Mouse (Mus musculus): ENCODE measurements around the gene Ssh1. TPM values are rescaled to one million over a fixed set of nuclear protein-coding genes. Genes with fewer than 3 reads are reported as not detected.

The Ssh1 gene
- polyA plus RNA-seq, 1 experiment from 2014 or later, result 19.9 TPM

GRCm38 (mm10) chr5:113937650-113938049 lies 56.0 kb downstream of the Ssh1 start:
- no peak overlapping the region for H3K4me3 ChIP-seq (replicated peaks)
- H3K9ac ChIP-seq, result no peak overlapping the region
- ATAC-seq (ENCODE audit: low FRiP score), result peak; percentile 81
- no peaks in the 10 kb centered on the region for H3K9me3 ChIP-seq
- H3K4me1 ChIP-seq, result peaks cover 18% of the 10 kb centered on the region
- H3K27me3 ChIP-seq, result no peaks in the 10 kb centered on the region
- H3K36me3 ChIP-seq (replicated peaks), result peaks cover 38% of the 10 kb centered on the region
- H3K4me2 ChIP-seq, result no peak overlapping the region
- WGBS, result 40% methylated on average over 7 of the region's 7 CpGs
- peak overlapping the region; percentile 75; the same call in 1 of the 2 replicates for H3K27ac ChIP-seq

DNA sequence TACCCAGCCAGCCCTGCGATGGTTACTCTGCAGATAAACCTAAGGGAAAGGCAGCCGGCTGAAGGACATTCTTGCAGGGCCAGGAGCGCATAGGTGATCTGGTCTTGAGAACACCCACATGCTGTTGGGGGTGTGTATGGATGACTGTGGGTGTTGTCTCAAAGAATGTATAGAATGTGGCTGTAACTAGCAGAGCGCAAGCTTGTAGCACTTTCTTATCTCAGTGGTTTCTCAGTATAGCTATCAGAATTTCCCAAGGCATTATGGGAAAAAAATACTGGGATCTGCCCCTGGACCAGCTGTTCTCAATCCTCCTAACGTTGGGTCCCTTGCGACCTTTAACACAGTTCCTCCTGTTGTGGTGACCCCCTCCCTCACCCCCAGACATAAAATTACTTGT lies 59.8 kb downstream of the Ssh1 start:
- 80% methylated on average over 6 of the region's 6 CpGs for WGBS
- H3K4me1 ChIP-seq, result peaks cover 32% of the 10 kb centered on the region

GRCm38 (mm10) chr5:113933480-113933879 lies 60.2 kb downstream of the Ssh1 start:
- no peaks in the 10 kb centered on the region for H3K9me3 ChIP-seq
- no peaks in the 10 kb centered on the region for H3K27me3 ChIP-seq
- peaks cover 28% of the 10 kb centered on the region for H3K4me1 ChIP-seq
- no peak overlapping the region for H3K9ac ChIP-seq
- H3K4me2 ChIP-seq, result no peak overlapping the region
- peaks cover 3% of the 10 kb centered on the region; the same call in 1 of the 2 replicates for H3K36me3 ChIP-seq (replicated peaks)
- no peak for ATAC-seq (ENCODE audit: low FRiP score)
- H3K27ac ChIP-seq, result no peak overlapping the region
- whole genome bisulfite sequencing, result 77% methylated on average over 4 of the region's 4 CpGs
- H3K4me3 ChIP-seq (replicated peaks), result no peak overlapping the region

More for the DNA sequence above, 59.8 kb downstream of the Ssh1 start:
- no peak overlapping the region for H3K4me3 ChIP-seq (replicated peaks)
- H3K4me2 ChIP-seq, result no peak overlapping the region
- H3K27ac ChIP-seq, result no peak overlapping the region
- no peak for ATAC-seq (ENCODE audit: low FRiP score)
- peaks cover 7% of the 10 kb centered on the region; the same call in 1 of the 2 replicates for H3K36me3 ChIP-seq (replicated peaks)
- no peaks in the 10 kb centered on the region for H3K9me3 ChIP-seq
- H3K9ac ChIP-seq, result no peak overlapping the region
- H3K27me3 ChIP-seq, result no peaks in the 10 kb centered on the region

DNA sequence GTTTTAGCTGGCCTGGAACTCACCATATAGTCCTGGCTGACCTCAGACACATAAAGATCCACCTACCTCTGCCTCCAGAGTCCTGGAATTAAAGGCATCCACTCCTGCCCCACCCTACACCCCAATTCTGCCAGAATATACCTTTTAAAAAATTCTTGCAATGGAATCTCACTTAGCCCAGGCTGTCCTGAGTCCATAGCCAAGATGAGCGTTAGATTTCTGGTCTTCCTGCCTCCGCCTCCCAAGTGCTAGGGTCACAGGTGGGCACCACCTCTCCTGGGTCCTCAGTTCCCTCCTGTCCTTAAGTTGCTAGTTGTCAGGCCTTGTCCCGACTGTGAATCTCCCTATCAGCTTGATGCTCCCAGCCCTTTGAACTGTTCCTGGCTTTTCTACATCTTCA lies 61.4 kb downstream of the Ssh1 start:
- Histone ChIP-seq H3K9me3 (no peaks in the 10 kb centered on the region), H3K27me3 (no peaks in the 10 kb centered on the region), H3K4me2 (no peak overlapping the region), H3K27ac (no peak overlapping the region), H3K4me1 (peaks cover 17% of the 10 kb centered on the region), H3K4me3 (replicated peaks) (no peak overlapping the region), H3K9ac (no peak overlapping the region), H3K36me3 (replicated peaks) (no peaks in the 10 kb centered on the region)
- 88% methylated on average over 3 of the region's 3 CpGs for WGBS
- no peak for ATAC-seq (ENCODE audit: low FRiP score)

- WGBS, result 34% methylated on average over 18 of the region's 18 CpGs
- peak overlapping the region; percentile 29; the same call in 1 of the 2 replicates for H3K9ac ChIP-seq
- peaks cover 15% of the 10 kb centered on the region for H3K4me1 ChIP-seq
- no peak overlapping the region for H3K4me3 ChIP-seq (replicated peaks)
- ATAC-seq (ENCODE audit: low FRiP score), result peak; percentile 57; the same call in 1 of the 2 replicates
- H3K27me3 ChIP-seq, result no peaks in the 10 kb centered on the region
- H3K36me3 ChIP-seq (replicated peaks), result no peaks in the 10 kb centered on the region
- H3K27ac ChIP-seq, result peak overlapping the region; percentile 73
- no peaks in the 10 kb centered on the region for H3K9me3 ChIP-seq
- peak overlapping the region; percentile 22; the same call in 1 of the 2 replicates for H3K4me2 ChIP-seq
Observed at GRCm38 (mm10) chr5:113930648-113931609, 62.8 kb downstream of the Ssh1 start.

DNA sequence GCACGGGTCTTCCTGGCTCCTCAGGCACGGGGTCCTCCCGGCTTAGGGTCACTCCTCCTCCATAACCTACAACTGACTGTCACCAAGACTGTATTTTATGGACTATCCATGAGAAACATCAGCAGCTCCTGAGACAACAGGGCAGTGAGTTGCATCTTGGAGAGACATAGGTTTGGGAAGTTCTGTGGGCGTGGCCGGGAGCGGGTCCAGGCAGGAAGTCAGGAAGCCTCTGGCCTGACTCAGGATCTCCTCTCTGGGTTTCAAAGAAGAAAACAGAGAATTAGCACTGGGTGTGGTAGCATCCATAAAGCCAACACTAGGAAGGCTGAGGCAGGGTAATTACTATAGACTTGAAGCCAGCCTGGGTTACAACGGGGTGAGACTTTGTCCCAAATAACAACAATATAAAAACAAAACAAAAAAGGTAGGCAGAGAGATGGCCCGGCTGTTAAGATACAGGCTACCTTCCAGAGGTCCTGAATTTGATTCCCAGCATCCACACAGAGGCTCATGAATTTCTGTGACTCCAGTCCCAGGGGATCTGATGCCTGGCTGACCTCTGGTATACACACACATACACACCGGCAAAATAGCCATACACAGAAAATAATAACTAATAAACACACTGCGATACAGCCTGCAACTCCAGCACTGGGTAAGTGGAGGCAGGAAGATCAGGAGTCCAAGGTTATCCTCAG lies 63.6 kb downstream of the Ssh1 start:
- H3K4me1 ChIP-seq, result peaks cover 15% of the 10 kb centered on the region
- H3K4me2 ChIP-seq, result no peak overlapping the region
- no peak overlapping the region for H3K9ac ChIP-seq
- H3K27ac ChIP-seq, result no peak overlapping the region
- no peaks in the 10 kb centered on the region for H3K9me3 ChIP-seq
- WGBS, result 72% methylated on average over 10 of the region's 10 CpGs
- no peak overlapping the region for H3K4me3 ChIP-seq (replicated peaks)
- ATAC-seq (ENCODE audit: low FRiP score), result no peak; the same call in 1 of the 2 replicates
- H3K27me3 ChIP-seq, result no peaks in the 10 kb centered on the region
- no peaks in the 10 kb centered on the region for H3K36me3 ChIP-seq (replicated peaks)

GRCm38 (mm10) chr5:113929526-113929925 lies 64.2 kb downstream of the Ssh1 start:
- 67% methylated on average over 10 of the region's 10 CpGs for WGBS
- no peak overlapping the region for H3K9ac ChIP-seq
- no peak overlapping the region for H3K27ac ChIP-seq
- no peaks in the 10 kb centered on the region for H3K9me3 ChIP-seq
- no peak overlapping the region for H3K4me2 ChIP-seq
- no peaks in the 10 kb centered on the region for H3K27me3 ChIP-seq
- ATAC-seq (ENCODE audit: low FRiP score), result no peak
- H3K36me3 ChIP-seq (replicated peaks), result no peaks in the 10 kb centered on the region
- H3K4me3 ChIP-seq (replicated peaks), result no peak overlapping the region
- H3K4me1 ChIP-seq, result peaks cover 15% of the 10 kb centered on the region

DNA sequence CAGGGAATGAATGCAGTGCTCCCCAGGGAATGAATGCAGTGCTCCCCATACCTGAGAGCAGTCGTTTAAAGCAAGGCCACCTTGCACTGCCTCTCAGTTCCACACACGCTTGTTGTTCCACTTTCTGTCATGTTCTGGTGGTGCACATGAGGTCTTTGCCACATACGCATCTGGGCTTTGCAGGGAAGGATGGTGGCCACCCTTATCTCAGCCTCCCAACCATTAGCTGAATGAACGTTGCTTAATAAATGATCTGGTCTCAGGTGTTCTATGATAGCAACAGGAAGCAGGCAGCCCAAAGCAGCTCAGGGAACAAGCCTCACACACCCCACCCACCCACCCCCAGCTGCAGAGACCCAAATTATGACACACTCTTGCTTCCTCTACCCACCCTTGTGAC lies 69.1 kb downstream of the Ssh1 start:
- H3K36me3 ChIP-seq (replicated peaks), result no peaks in the 10 kb centered on the region
- peaks cover 14% of the 10 kb centered on the region for H3K4me1 ChIP-seq
- no peak overlapping the region for H3K4me2 ChIP-seq
- WGBS, result 86% methylated on average over 4 of the region's 4 CpGs
- no peak for ATAC-seq (ENCODE audit: low FRiP score)
- no peak overlapping the region for H3K27ac ChIP-seq
- H3K9me3 ChIP-seq, result no peaks in the 10 kb centered on the region
- no peak overlapping the region for H3K4me3 ChIP-seq (replicated peaks)
- H3K9ac ChIP-seq, result no peak overlapping the region
- H3K27me3 ChIP-seq, result no peaks in the 10 kb centered on the region

- Histone ChIP-seq H3K4me3 (replicated peaks) (no peak overlapping the region), H3K9me3 (no peaks in the 10 kb centered on the region), H3K4me1 (peaks cover 14% of the 10 kb centered on the region), H3K27ac (peak overlapping the region; percentile 87), H3K27me3 (no peaks in the 10 kb centered on the region), H3K9ac (peak overlapping the region; percentile 9; the same call in 1 of the 2 replicates), H3K36me3 (replicated peaks) (no peaks in the 10 kb centered on the region), H3K4me2 (no peak overlapping the region)
- 34% methylated on average over 6 of the region's 6 CpGs for WGBS
- ATAC-seq (ENCODE audit: low FRiP score), result peak; percentile 81
Observed at GRCm38 (mm10) chr5:113921310-113922166, 72.2 kb downstream of the Ssh1 start.

DNA sequence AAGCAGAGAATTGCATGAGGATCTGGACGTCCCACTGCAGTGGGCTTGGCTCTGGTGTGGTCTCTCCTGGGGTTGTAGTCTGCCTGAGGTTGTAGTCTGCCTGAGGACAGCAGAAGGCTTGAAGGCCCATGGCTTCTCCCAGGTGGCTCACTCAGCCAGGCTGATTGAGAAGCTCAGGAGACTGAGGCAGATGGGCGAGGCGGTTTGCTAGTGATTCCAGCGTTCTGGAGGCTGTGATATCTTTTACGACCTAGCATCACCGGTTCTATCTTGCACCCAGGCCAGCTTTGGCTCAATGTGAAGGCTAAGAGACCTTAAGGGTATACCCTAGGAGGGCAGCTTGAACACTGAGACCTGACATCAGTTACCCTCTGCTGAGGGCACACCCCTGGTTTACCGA lies 74.6 kb downstream of the Ssh1 start:
- no peak overlapping the region for H3K4me2 ChIP-seq
- no peak overlapping the region for H3K27ac ChIP-seq
- H3K36me3 ChIP-seq (replicated peaks), result no peaks in the 10 kb centered on the region
- WGBS, result 88% methylated on average over 7 of the region's 7 CpGs
- H3K9ac ChIP-seq, result no peak overlapping the region
- H3K9me3 ChIP-seq, result no peaks in the 10 kb centered on the region
- H3K4me1 ChIP-seq, result peaks cover 14% of the 10 kb centered on the region
- ATAC-seq (ENCODE audit: low FRiP score), result no peak
- H3K27me3 ChIP-seq, result no peaks in the 10 kb centered on the region
- no peak overlapping the region for H3K4me3 ChIP-seq (replicated peaks)

DNA sequence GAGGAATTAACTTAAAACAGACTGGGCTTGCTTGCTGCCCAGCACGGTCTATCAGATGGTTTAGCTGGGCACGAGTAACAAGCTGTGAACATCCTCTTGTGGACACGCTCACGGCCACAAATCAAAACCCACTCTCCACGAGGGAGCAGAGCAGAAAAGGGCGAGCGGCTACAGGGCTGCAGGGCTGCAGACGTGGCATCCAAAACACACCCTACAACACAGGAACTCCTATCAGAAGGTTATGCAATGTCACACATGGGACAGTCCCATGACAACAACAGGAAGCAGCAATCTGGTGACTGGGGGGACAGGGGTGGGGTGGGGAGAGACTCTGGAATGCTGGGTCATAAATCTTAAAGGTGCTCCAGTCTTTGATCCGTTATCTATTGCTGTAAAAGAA lies 75.0 kb downstream of the Ssh1 start:
- Histone ChIP-seq H3K4me2 (no peak overlapping the region), H3K9ac (no peak overlapping the region), H3K4me3 (replicated peaks) (no peak overlapping the region), H3K27ac (no peak overlapping the region), H3K9me3 (no peaks in the 10 kb centered on the region), H3K4me1 (peaks cover 14% of the 10 kb centered on the region), H3K27me3 (no peaks in the 10 kb centered on the region), H3K36me3 (replicated peaks) (no peaks in the 10 kb centered on the region)
- no peak for ATAC-seq (ENCODE audit: low FRiP score)
- WGBS, result 82% methylated on average over 9 of the region's 9 CpGs

- Histone ChIP-seq H3K27me3 (no peaks in the 10 kb centered on the region), H3K36me3 (replicated peaks) (no peaks in the 10 kb centered on the region), H3K27ac (no peak overlapping the region), H3K4me3 (replicated peaks) (no peak overlapping the region), H3K9ac (no peak overlapping the region), H3K4me1 (peaks cover 30% of the 10 kb centered on the region), H3K9me3 (no peaks in the 10 kb centered on the region), H3K4me2 (no peak overlapping the region)
- ATAC-seq (ENCODE audit: low FRiP score), result no peak
- WGBS, result 72% methylated on average over 6 of the region's 6 CpGs
Observed at GRCm38 (mm10) chr5:113910705-113911104, 83.0 kb downstream of the Ssh1 start.

Data from forebrain, embryonic 12.5 days (tissue).